ENCODE assay signal across 8 mouse cellular contexts in genomic region chr4:59548011-59548559, GRCm38 (mm10). TPM values are rescaled to one million over a fixed set of nuclear protein-coding genes. Genes with fewer than 3 reads are reported as not detected.
A peak's percentile ranks its signal among the peaks of the same experiment; 100 is the strongest.
DNase-seq lines count a peak whose midpoint lies in the region; ATAC-seq and TF ChIP-seq lines count a peak whose summit lies in the region.

No protein-coding gene starts in this region.

- ATAC-seq in neural tube, embryonic 11.5 days (ENCODE audit: insufficient read depth, low FRiP score, low TSS enrichment), result peak; percentile 4; the same call in 1 of the 2 replicates
- no peak for ATAC-seq in hindbrain, postnatal 0 days
- ATAC-seq in neural tube, embryonic 13.5 days (ENCODE audit: low read depth), result no peak; the same call in 1 of the 2 replicates

- H3K4me2 ChIP-seq in neural tube, embryonic 11.5 days (ENCODE audit: low read depth), result peak overlapping the region; percentile 75
- peak overlapping the region; percentile 65 for H3K4me2 ChIP-seq in hindbrain, postnatal 0 days (ENCODE audit: low read depth, low read length)
- H3K4me2 ChIP-seq in neural tube, embryonic 13.5 days, result peak overlapping the region; percentile 78

- peak; percentile 8 for DNase-seq in cerebellum, adult 8-10 months
- DNase-seq in cerebellum, postnatal 36 days, result no peak
- DNase-seq in neural tube, embryonic 11.5 days (ENCODE audit: low spot score), result peak; percentile 12
- DNase-seq in neural tube, embryonic 10.5 days (ENCODE audit: extremely low spot score, low spot score), result no peak
- DNase-seq in hindbrain, postnatal 0 days (ENCODE audit: low spot score), result peak; percentile 2
- no peak for DNase-seq in urinary bladder, postnatal 25 days (ENCODE audit: low spot score)
- no peak for DNase-seq in frontal cortex, postnatal 14 days (ENCODE audit: low spot score in 2 of 2)

- no peaks in the 10 kb centered on the region for H3K27me3 ChIP-seq in neural tube, embryonic 11.5 days (ENCODE audit: control insufficient read depth, insufficient read depth, low read length)
- no peaks in the 10 kb centered on the region for H3K27me3 ChIP-seq in hindbrain, postnatal 0 days (ENCODE audit: insufficient read depth, low read length)
- no peaks in the 10 kb centered on the region for H3K27me3 ChIP-seq in neural tube, embryonic 13.5 days

- H3K27ac ChIP-seq in neural tube, embryonic 11.5 days (ENCODE audit: low read depth, low read length), result peak overlapping the region; percentile 86; the same call in 1 of the 2 replicates
- H3K27ac ChIP-seq in hindbrain, postnatal 0 days, result peak overlapping the region; percentile 85; the same call in 1 of the 2 replicates
- peak overlapping the region; percentile 95 for H3K27ac ChIP-seq in neural tube, embryonic 13.5 days (replicated peaks)

- peak overlapping the region; percentile 86 for H3K4me3 ChIP-seq in neural tube, embryonic 11.5 days (ENCODE audit: low read depth, low read length)
- H3K4me3 ChIP-seq in hindbrain, postnatal 0 days (ENCODE audit: low read length), result peak overlapping the region; percentile 61
- peak overlapping the region; percentile 92 for H3K4me3 ChIP-seq in neural tube, embryonic 13.5 days

- H3K9me3 ChIP-seq in neural tube, embryonic 11.5 days (ENCODE audit: control insufficient read depth, low read length), result no peaks in the 10 kb centered on the region
- no peaks in the 10 kb centered on the region for H3K9me3 ChIP-seq in hindbrain, postnatal 0 days (ENCODE audit: low read length)
- H3K9me3 ChIP-seq in neural tube, embryonic 13.5 days, result no peaks in the 10 kb centered on the region

- H3K36me3 ChIP-seq in neural tube, embryonic 11.5 days (ENCODE audit: control insufficient read depth, insufficient read depth, low read length), result no peaks in the 10 kb centered on the region
- H3K36me3 ChIP-seq in hindbrain, postnatal 0 days (ENCODE audit: insufficient read depth, low read length), result no peaks in the 10 kb centered on the region
- H3K36me3 ChIP-seq in neural tube, embryonic 13.5 days, result no peaks in the 10 kb centered on the region

- no peak for TF ChIP-seq CTCF in hindbrain, postnatal 0 days (IDR thresholded peaks at IDR 0.05; ENCODE audit: low read depth)

- peak overlapping the region; percentile 85 for H3K9ac ChIP-seq in neural tube, embryonic 11.5 days (ENCODE audit: low read length)
- H3K9ac ChIP-seq in hindbrain, postnatal 0 days (replicated peaks; ENCODE audit: low read length), result peak overlapping the region; percentile 83
- H3K9ac ChIP-seq in neural tube, embryonic 13.5 days, result peak overlapping the region; percentile 93

- 0 out of 2 replicates have a peak, but pooled peaks cover 3% of the 10 kb centered on the region for H3K4me1 ChIP-seq in neural tube, embryonic 11.5 days (ENCODE audit: control insufficient read depth, insufficient read depth, low read length)
- H3K4me1 ChIP-seq in hindbrain, postnatal 0 days (ENCODE audit: insufficient read depth, low read length), result 0 out of 2 replicates have a peak, but pooled peaks cover 7% of the 10 kb centered on the region
- H3K4me1 ChIP-seq in neural tube, embryonic 13.5 days (replicated peaks), result peaks cover 24% of the 10 kb centered on the region

- 4% methylated on average over 18 of the region's 18 CpGs for WGBS in neural tube, embryonic 11.5 days
- 6% methylated on average over 18 of the region's 18 CpGs for WGBS in hindbrain, postnatal 0 days
- 5% methylated on average over 18 of the region's 18 CpGs for WGBS in neural tube, embryonic 13.5 days

RNA-seq across cellular contexts. Expression of gene Ptbp3, which starts 1.1 kb away (rescaled TPM):
- polyA plus RNA-seq in neural tube, embryonic 11.5 days (2014; fragmentation: Nextera tagmentation; extraction: Ambion mirVana), result 50.2 and 51.5 TPM in 2 replicates
- total RNA-seq in hindbrain, postnatal 0 days (2014; rRNA removed), result 29.0 and 29.2 TPM in 2 replicates
- 12.0 and 13.2 TPM in 2 replicates for polyA plus RNA-seq in hindbrain, postnatal 0 days (2015; fragmentation: Nextera tagmentation; extraction: Ambion mirVana)
- 25.0 and 29.5 TPM in 2 replicates for polyA plus RNA-seq in neural tube, embryonic 13.5 days (2015; fragmentation: Nextera tagmentation; extraction: Ambion mirVana)

RNA-seq across cellular contexts. Expression of gene Hsdl2, which starts 33.3 kb away (rescaled TPM):
- 40.3 and 44.1 TPM in 2 replicates for polyA plus RNA-seq in neural tube, embryonic 11.5 days (2014; fragmentation: Nextera tagmentation; extraction: Ambion mirVana)
- total RNA-seq in hindbrain, postnatal 0 days (2014; rRNA removed), result 23.6 and 27.9 TPM in 2 replicates
- polyA plus RNA-seq in hindbrain, postnatal 0 days (2015; fragmentation: Nextera tagmentation; extraction: Ambion mirVana), result 48.8 and 57.3 TPM in 2 replicates
- 50.5 and 50.7 TPM in 2 replicates for polyA plus RNA-seq in neural tube, embryonic 13.5 days (2015; fragmentation: Nextera tagmentation; extraction: Ambion mirVana)

Comparison
In these comparisons a context has a peak if more than half of its experiments do, and no peak if none do; other contexts are left out.
1. DNase-seq: peak in cerebellum, adult 8-10 months (single experiment), neural tube, embryonic 11.5 days (single experiment) and hindbrain, postnatal 0 days (single experiment); none in cerebellum, postnatal 36 days (0 of 2), neural tube, embryonic 10.5 days (single experiment), urinary bladder, postnatal 25 days (single experiment) and frontal cortex, postnatal 14 days (0 of 2).
2. Peak in every context shown above with its lines, with median percentiles within 50 percentile points of each other: H3K27ac ChIP-seq, H3K4me2 ChIP-seq, H3K4me3 ChIP-seq and H3K9ac ChIP-seq.